Mouse (Mus musculus): ENCODE results near the gene Gls2. TPM values are rescaled to one million over a fixed set of nuclear protein-coding genes. Genes with fewer than 3 reads are reported as not detected.
A peak's percentile ranks its signal among the peaks of the same experiment; 100 is the strongest.
"Not testable (repeated sequence)": the region's sequence is repeated elsewhere in the genome, so short reads cannot be mapped to it uniquely, and the experiment has no call there.

Gls2 gene
- total RNA-seq, 2 experiments from 2014 or later: 0.25 to 1.4 TPM

DNA sequence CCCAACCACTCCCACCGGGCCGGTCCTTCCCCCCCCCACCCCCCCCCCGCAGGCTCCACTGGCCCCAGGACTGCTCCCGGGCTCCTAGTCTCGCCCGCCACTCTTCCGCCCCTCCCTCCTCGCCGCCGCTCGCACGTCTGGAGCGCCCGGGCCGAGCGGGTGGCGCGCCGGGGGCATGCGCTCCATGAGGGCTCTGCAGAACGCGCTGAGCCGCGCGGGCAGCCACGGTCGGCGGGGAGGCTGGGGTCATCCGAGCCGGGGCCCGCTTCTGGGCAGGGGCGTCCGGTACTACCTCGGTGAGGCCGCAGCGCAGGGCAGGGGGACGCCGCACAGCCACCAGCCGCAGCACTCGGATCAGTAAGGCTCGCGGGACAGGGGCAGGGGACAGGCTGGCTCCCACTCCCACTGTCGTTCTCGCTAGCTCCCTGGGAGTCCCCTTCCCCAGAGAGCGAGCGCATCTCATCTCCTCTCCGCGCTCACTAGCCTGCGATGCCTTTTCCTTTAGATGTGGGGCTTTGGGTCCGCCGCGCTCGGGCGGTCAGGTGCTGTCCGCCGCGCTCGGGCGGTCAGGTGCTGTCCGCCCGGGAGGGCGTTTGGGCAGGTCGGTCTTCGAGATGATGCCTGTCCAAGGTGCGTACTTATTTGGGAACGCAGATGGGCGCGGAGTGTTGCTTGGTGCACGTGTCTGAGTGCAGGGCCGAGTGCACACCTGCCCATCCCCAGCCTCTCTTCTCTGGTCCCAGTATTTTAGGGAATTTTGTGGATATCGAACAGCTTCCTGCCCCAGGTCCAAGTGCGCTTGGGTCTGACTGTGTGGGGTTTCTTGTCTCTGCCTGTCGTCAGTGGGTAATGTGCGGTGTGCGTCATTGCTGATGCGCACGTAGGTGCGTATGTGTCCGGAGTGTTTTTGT is 549 bp downstream of the Gls2 start:
- no peak for DNase-seq

GRCm38 (mm10) chr10:128201856-128202255 is 7.6 kb downstream of the Gls2 start:
- DNase-seq: no peak

- no peak for DNase-seq
These were observed 10.7 kb downstream of the Gls2 start for GRCm38 (mm10) chr10:128204941-128205340.

GRCm38 (mm10) chr10:128208326-128208725 is 14.1 kb downstream of the Gls2 start:
- no peak for DNase-seq

DNA sequence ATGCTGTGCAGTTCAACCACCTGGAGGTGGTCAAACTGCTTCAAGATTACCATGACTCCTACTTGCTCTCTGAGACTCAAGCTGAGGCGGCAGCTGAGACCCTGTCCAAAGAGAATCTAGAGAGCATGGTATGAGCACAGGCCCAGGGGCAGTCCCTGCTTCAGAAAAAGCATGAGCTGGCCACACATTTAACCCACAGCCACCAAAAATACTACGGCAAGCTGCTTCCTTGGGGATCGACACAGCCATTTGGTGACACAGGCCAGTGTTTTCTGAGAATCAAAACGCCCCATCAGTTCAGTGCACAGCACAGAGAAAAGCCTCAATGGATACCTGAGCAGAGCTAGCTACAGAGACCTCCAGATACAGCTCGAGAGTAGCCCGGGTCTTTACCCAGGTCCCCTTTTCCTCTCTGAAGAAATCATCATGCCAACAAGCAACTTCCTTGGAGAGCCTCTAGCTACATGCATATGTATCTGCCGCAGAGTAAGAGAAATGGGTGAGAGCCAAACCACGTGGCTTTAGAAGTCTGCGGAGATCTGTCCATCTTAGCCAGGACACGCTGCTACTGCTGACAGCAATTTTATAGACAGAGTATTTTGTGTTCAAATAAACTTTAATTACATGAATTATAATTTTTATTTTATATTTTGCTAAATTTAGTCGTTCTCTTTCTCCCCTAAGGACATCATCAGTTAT is 15.2 kb downstream of the Gls2 start:
- no peak for DNase-seq

DNA sequence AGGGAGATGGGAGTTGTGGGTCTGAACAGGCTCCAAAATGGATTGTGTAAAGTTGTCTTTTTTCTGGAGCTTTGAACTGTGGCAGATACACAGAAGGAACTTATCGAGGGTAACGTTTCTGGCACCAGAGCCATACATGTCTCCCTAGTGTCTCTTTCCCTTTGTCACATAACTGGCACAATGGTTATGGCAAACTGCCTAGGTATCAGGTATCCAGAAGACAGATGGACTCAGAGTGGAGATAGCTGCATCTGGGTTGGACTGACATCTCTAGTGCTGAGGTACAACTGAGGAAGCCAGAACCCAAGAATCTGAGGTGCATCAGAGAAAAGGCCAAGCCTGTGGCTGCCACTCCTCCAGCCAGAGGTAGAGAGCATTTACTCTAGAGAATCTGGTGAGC is 15.9 kb downstream of the Gls2 start:
- no peak for DNase-seq

- DNase-seq: peak; percentile 11 to 35
These were observed 16.7 kb downstream of the Gls2 start for GRCm38 (mm10) chr10:128210954-128211353.

- DNase-seq: peak; percentile 92 to 95
These were observed 17.3 kb downstream of the Gls2 start, which contains the start of gene Spryd4 for GRCm38 (mm10) chr10:128211390-128212108. TSS of gene Spryd4 (minus strand) at chr10:128211807.

- DNase-seq: no peak
These were observed 17.9 kb downstream of the Gls2 start for GRCm38 (mm10) chr10:128212148-128212547.

DNA sequence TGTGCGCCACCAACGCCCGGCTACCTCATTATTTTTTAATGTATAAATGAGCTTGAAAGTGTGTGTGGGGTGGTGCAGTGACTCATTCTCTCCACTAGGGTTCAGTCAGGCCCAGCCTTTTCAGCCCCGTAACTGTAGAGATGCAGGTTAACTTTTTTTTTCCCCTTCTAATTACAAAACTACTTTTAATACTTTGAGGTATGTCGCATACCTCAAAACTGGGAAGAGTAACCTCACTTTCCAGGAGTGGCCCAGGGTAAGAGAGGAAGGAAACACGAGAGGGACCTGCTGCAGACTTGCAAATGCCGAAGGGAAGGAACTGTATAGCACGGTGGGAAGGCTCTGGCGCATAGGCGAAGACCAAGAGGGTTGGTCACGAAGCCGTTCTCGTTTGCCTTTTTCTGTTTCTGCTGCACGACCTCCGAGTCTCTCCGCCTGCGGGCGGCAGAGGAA is 18.6 kb downstream of the Gls2 start:
- DNase-seq: peak; percentile 73 to 82

GRCm38 (mm10) chr10:128214112-128214511 is 19.9 kb downstream of the Gls2 start:
- DNase-seq: not testable (repeated sequence)

GRCm38 (mm10) chr10:128214981-128215380 is 20.7 kb downstream of the Gls2 start:
- no peak for DNase-seq

DNA sequence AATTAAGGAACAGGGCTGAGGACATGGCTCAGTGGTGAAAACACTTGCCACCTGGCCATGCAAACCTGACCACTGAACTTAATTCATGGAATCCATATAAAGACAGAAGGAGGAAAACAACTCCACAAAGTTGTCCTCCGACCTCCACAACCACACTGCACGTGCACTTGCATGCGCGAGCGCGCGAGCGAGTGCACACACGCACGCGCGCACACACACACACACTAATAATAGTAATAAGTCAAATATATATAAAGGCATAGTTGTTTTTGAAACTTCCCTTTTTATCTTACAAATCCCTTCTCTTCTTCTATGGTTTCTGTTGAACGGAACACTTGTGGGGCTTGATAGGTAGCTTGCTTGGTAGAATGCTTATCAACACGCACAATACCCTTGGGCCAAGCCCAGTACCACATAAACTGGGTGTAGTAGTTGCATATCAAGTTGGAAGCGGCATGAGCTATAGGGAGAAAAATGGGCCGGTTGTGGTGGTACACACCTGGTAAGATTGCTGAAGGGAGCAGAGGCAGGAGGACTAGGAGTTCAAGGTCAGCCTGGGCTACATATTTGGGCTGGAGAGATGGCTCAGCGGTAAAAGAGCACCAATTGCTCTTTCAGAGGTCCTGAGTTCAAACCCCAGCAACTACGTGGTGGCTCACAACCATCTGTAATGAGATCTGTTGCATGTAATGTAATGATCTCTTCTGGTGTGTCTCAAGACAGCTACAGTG is 24.3 kb downstream of the Gls2 start:
- no peak for DNase-seq

- DNase-seq: peak in 1 of 2 experiments; percentile 22
These were observed 27.5 kb downstream of the Gls2 start for GRCm38 (mm10) chr10:128221533-128222286.

DNA sequence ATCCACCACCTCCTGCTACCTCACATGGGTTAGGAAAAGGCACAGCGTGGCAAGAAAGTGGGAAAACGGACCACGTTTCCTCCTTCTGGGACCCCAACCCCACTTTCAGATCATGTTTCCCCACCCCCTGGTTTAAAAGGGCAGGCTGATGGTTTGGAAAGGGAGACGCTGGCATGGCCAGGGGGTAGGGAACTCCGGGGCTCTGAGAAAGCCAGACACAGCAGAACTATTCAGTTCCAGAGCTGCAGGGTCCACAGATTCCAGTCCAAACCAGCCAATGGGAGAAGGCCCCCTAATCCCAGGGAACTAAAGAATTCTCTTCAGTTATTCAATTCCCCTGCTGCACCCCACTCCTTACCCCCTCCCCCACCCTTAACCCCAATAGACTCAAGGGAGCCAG is 30.8 kb downstream of the Gls2 start:
- no peak for DNase-seq

GRCm38 (mm10) chr10:128225538-128225937 is 31.3 kb downstream of the Gls2 start, which contains the start of gene Mip:
TSS of gene Mip (plus strand) at chr10:128225838.
- DNase-seq: no peak

GRCm38 (mm10) chr10:128227592-128227991 is 33.3 kb downstream of the Gls2 start:
- DNase-seq: no peak

- DNase-seq: no peak
These were observed 33.8 kb downstream of the Gls2 start for GRCm38 (mm10) chr10:128228009-128228408.

DNA sequence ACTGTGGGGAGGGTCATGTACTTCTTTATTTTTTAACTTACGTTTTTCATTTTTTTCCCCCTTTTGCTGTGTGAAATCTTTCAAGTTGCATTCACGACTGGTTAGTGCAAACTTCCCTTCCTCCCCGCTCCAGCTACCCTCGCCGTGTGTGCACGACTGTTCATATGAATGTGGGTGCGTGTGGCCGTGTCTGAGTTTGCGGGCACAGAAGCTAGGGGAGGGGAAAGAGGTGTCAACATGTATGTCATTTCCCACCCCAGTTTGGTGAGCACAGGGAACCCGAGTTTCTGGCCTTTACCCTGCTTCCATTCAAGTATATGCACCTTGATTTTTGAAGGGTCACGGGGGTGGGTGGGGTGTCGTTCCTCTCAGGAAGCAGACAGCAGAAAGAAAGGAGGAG is 36.3 kb downstream of the Gls2 start:
- DNase-seq: no peak

GRCm38 (mm10) chr10:128231146-128231545 is 36.9 kb downstream of the Gls2 start:
- no peak for DNase-seq

Measured in heart, adult 18-20 months (tissue).